Mouse (Mus musculus): Measurements from ENCODE around the gene Mpst.
A peak's percentile ranks its signal among the peaks of the same experiment; 100 is the strongest.

The Mpst gene

GRCm38 (mm10) chr15:78403896-78404295, 2.3 kb upstream of the Mpst start:
- DNase-seq (ENCODE audit: low spot score): peak; percentile 43

GRCm38 (mm10) chr15:78405098-78405497, 1.1 kb upstream of the Mpst start:
- DNase-seq (ENCODE audit: low spot score): no peak

- peak; percentile 97 for DNase-seq (ENCODE audit: low spot score)
Observed at GRCm38 (mm10) chr15:78405517-78406211, 552 bp upstream of the Mpst start, which contains the start of gene Tst. Gene Tst, minus strand, starts transcription at chr15:78405907.

DNA sequence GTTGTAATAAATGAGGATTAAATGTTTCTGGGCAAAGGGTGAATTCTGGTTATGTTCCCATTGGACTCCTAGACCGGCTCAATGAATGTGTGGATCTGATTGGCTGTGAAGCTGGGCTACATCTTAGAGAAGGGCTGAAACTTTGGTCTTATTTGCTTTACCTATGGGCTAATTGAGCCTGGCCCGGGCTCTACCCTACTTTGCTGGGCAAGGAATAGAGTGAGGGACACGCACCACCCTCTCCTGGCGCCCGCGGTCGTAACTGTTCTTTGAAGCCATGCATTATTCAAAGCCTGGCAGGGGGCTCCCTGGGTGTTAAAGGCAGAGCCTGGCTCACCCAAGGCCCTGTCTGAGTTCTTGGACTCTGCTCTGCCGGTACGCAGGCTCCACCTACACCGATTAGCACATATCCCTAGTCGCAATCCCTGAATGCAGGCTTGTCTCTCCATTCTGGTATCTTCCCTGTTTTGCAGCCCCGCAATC, 3.4 kb downstream of the Mpst start:
- no peak for DNase-seq (ENCODE audit: low spot score)

DNA sequence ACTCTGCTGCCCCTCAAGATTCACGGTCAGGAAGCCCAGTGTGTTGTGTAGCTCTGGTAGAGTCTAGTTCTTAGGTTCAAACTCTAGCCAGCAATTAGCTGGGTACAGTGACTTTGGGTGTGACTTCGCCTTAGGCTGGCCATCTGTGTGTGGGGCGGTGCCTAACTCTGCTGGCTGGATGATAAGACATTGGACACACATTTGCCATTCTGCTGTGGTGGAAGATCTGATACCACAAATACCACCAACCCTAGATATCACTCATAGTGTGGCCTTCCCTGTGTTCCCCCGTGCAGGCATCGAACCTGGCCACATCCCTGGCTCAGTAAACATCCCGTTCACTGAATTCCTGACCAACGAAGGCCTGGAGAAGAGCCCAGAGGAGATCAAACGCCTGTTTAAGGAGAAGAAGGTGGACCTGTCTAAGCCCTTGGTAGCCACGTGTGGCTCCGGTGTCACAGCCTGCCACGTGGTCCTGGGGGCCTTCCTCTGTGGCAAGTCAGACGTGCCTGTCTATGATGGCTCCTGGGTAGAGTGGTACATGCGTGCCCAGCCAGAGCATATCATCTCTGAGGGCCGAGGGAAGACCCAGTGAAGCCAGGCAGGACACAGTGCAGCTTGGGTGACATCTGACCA, 7.0 kb downstream of the Mpst start:
- DNase-seq (ENCODE audit: low spot score): no peak

- DNase-seq (ENCODE audit: low spot score): no peak
Observed at GRCm38 (mm10) chr15:78413719-78414117, 7.5 kb downstream of the Mpst start.

GRCm38 (mm10) chr15:78414157-78414556, 7.9 kb downstream of the Mpst start:
- no peak for DNase-seq (ENCODE audit: low spot score)

DNA sequence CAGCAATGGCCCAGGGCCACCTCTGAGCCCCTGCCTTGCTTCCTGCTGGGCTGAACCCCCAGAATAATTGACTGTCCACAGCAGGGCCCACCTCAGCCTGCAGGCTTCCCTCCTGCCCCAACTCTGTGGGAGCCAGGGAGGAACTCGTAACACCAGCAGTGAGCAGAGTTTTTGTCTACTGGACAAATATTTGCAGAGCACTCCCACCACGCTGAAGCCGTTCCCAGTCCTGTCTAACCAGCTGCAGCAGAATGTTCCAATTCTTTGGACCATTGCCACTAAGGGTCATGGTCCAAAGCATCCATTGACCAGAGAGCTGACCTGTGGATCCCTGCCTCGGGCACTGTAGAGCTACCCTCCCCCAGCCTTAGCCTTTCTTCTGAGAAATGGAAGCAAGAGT, 10.7 kb downstream of the Mpst start:
- peak; percentile 74 for DNase-seq (ENCODE audit: low spot score)

DNA sequence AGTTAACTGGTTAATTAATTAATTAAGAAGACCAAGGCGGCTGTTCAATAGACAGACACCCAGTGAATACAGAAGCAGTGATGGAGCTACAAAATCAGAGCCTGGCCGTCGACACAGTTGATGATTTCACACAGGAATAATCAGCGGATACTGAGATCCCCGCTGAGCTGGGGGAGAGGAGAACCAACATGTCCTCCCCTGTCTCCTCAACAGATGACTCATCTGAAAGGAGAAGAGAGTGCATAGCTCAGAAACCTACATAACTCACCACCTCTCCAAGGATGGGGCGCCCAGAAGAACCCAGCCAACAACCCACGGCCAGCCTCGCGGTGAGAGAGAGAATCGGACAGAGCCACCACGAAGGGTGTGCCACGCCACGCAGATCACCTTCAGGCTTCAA, 14.2 kb downstream of the Mpst start:
- no peak for DNase-seq (ENCODE audit: low spot score)

- DNase-seq (ENCODE audit: low spot score): peak; percentile 82
Observed at GRCm38 (mm10) chr15:78422046-78422956, 16.1 kb downstream of the Mpst start.

- DNase-seq (ENCODE audit: low spot score): peak; percentile 71
Observed at GRCm38 (mm10) chr15:78424507-78424906, 18.3 kb downstream of the Mpst start.

GRCm38 (mm10) chr15:78425230-78425629, 19.0 kb downstream of the Mpst start:
- DNase-seq (ENCODE audit: low spot score): no peak

GRCm38 (mm10) chr15:78428391-78429138, 22.3 kb downstream of the Mpst start, which contains the start of gene Kctd17:
Gene Kctd17, plus strand, starts transcription at chr15:78428564.
- peak; percentile 45 for DNase-seq (ENCODE audit: low spot score)

- peak; percentile 44 for DNase-seq (ENCODE audit: low spot score)
Observed at GRCm38 (mm10) chr15:78429139-78429459, 22.9 kb downstream of the Mpst start.

DNA sequence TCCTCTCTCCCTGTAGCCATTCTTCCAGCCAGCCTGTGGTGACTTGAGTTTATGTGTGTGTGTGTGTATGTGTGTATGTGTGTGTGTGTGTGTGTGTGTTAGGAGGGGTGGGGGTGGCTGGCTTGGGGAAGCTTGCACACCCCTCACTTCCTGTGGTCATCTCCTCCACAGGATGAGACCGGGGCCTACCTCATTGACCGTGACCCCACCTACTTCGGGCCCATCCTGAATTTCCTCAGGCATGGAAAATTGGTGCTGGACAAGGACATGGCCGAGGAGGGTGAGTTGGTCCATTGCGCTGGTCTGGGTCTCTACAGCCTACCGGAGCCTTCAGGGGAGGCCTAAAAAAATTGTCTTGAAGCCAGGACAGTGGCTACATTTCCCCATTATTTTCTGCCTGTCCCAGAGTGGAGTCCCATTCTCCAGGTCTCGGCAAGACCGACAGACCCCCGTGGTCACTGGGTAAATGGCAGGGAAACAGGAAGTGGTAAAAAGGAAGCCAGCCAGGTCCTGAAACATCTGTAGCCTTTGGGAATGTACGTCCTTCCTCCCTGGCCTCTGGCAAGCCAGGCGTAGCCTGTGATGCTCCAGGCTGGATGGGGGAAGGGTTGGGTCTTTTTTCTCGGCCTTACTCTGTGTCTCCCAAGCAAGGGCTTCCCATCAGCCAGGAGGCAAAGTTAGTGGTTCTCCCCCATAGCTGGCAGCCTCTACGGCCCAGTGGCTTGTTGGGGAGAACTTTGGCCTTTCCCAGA, 23.8 kb downstream of the Mpst start:
- no peak for DNase-seq (ENCODE audit: low spot score)

GRCm38 (mm10) chr15:78430874-78431273, 24.7 kb downstream of the Mpst start:
- DNase-seq (ENCODE audit: low spot score): no peak

- no peak for DNase-seq (ENCODE audit: low spot score)
Observed at GRCm38 (mm10) chr15:78431541-78432121, 25.4 kb downstream of the Mpst start.

DNA sequence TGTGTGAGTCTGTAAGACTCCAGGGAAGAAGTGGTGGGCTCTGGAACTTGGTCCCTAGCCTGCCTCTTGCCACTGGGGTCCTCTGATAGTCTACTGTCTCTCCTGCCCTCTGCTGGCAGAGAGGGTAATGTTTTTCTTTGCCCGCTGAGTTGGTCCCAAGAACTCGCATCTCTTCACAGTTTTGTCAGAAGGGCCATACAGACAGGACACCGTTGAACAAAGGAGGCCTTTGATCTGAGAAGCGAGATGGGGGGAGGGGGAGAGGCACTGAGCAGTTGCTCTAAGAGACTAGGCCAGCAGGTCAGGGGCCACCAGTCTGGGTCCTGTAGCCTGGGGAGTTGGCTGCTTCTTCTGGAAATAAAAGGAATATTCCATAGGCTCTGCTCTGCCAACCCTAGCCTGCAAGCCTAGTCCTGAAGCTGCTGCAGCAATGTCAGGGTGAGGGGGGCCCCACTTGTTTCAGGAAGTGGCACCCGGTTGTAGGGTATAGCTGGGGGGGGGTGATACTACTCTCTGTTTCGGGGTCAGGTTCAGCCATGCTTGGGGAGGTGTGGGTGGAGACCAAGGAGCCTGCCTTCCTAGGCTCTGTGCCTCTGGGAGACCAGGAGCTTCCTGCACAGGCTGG, 28.8 kb downstream of the Mpst start:
- peak; percentile 23 for DNase-seq (ENCODE audit: low spot score)

- DNase-seq (ENCODE audit: low spot score): no peak
Observed at GRCm38 (mm10) chr15:78435681-78436080, 29.5 kb downstream of the Mpst start.

Measured in lung, postnatal 25 days (tissue).